Mouse (Mus musculus) limb, embryonic 13.5 days (tissue): ENCODE measurements around the gene Rab9. TPM values are rescaled to one million over a fixed set of nuclear protein-coding genes. Genes with fewer than 3 reads are reported as not detected.
A peak's percentile ranks its signal among the peaks of the same experiment; 100 is the strongest.

Experiments
- ATAC-seq: fragments of 200-750 bp; cut with Nextera tagmentation; 2 replicates; pipeline ENCODE4 v1.8.0; 2017; ENCODE audit warnings: low read depth, moderate number of reproducible peaks, moderate TSS enrichment; ENCODE audit not compliant: low FRiP score
- H3K27ac ChIP-seq: fragments of 300-500 bp; sonication (generic); 2 replicates; pipeline ENCODE4 v1.5.1; 2015; ENCODE audit warnings: inconsistent platforms, mild to moderate bottlenecking, moderate library complexity
- H3K27me3 ChIP-seq: fragments of 300-500 bp; sonication (generic); 2 replicates; pipeline ENCODE4 v1.6.1; 2015; ENCODE audit warnings: mild to moderate bottlenecking, inconsistent platforms
- H3K36me3 ChIP-seq: fragments of 300-500 bp; sonication (generic); 2 replicates; pipeline ENCODE4 v1.6.1; 2015; ENCODE audit warnings: inconsistent platforms, mild to moderate bottlenecking, moderate library complexity
- H3K4me1 ChIP-seq: fragments of 300-500 bp; sonication (generic); 2 replicates; pipeline ENCODE4 v1.6.1; 2015; ENCODE audit warnings: inconsistent platforms
- H3K4me2 ChIP-seq: fragments of 300-500 bp; sonication (generic); replicated peaks from 2 replicates; pipeline ENCODE4 v1.6.1; 2015; ENCODE audit warnings: inconsistent platforms, mild to moderate bottlenecking, moderate library complexity
- H3K4me3 ChIP-seq: fragments of 300-500 bp; sonication (generic); 2 replicates; pipeline ENCODE4 v1.5.1; 2015; ENCODE audit warnings: moderate library complexity, mild to moderate bottlenecking, inconsistent platforms
- H3K9ac ChIP-seq: fragments of 300-500 bp; sonication (generic); 2 replicates; pipeline ENCODE4 v1.6.1; 2015; ENCODE audit warnings: mild to moderate bottlenecking, inconsistent platforms
- H3K9me3 ChIP-seq: fragments of 300-500 bp; sonication (generic); 2 replicates; pipeline ENCODE4 v1.6.1; 2016; ENCODE audit warnings: inconsistent platforms
- WGBS: fragments of 180-500 bp; shearing (Covaris S2); methylation state at CpG from one replicate; pipeline ENCODE4 v1.1.7; 2015; 5-methylcytosine and 5-hydroxymethylcytosine counted together
- polyA plus RNA-seq: library from polyadenylated mRNA; unstranded; fragments of >200 nt; fragmentation: Nextera tagmentation; extraction: Ambion mirVana; gene quantifications from 2 replicates; pipeline ENCODE4 v1.2.1, GENCODE M21; 2015

The Rab9 gene
- polyA plus RNA-seq, 1 experiment from 2014 or later = 55.6 TPM

DNA sequence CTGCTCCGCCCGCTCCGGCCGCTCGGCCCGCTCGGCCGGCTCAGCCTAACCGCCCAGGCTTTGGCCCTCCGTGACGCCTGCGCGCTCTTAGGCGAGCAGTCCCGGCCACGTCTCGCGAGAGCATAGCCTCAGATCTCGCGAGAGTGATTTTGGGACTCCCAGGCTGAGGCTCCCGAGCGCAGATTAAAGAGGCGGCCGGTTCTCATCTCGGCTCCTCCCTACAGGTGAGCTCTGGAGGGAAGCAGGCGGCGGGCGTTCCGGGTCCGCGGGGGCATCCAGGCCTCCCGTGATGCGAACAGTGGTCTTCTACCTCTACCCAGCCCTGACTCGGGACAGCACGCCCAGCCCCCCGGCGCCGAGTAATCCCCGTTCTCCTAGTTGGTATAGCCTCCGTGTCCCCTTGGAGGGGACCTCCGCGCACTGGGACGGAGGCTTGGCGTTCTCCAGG lies 39.0 kb downstream of the Rab9 start, which contains the start of gene Ofd1:
TSS of gene Ofd1 (minus strand) at position 89 of the 448 bp plus-strand sequence.
- ATAC-seq = peak; percentile 99
- H3K4me2 ChIP-seq = peak within 1 kb of the TSS; percentile 64
- whole genome bisulfite sequencing = 14% methylated on average over 44 of the region's 44 CpGs
- peaks cover 60% of the 10 kb centered on the region for H3K27me3 ChIP-seq
- H3K9me3 ChIP-seq = no peaks in the 10 kb centered on the region
- 0 out of 2 replicates have a peak, but pooled peaks cover 9% of the 10 kb centered on the region for H3K4me1 ChIP-seq
- H3K4me3 ChIP-seq = peak within 1 kb of the TSS; percentile 58
- peak within 1 kb of the TSS; percentile 52; the same call in 1 of the 2 replicates for H3K27ac ChIP-seq
- peak within 1 kb of the TSS; percentile 78 for H3K9ac ChIP-seq
- no peaks in the 10 kb centered on the region for H3K36me3 ChIP-seq

DNA sequence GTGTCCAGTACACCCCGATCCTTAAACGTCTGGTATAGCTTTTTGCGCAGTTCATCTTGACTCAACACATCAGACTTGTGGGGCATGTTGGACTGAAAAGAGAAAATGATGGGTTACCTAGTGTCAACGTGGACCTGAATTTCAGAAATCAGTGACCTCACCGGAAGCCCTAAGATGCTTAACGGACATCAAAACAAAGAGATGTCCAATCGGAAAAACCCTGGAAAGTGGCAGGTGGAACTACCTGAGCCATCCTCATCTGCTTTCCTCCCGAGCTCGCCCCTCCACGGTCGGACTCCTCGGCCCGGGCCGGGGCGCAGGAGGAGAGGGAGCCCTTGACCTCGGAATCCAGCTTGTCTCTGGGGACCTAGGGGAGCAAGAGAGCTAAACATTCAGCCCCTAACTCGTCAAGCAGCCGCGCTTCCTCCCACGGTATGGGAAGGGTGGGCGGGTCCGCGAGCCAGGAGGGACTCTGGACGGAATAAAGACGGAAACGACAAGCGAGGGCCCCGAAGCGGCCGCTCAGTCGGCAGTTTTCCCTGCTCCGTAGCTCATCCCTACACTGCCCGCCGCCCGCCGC lies 39.5 kb downstream of the Rab9 start, which contains the start of gene Trappc2:
TSS of gene Trappc2 (plus strand) at position 539 of the 580 bp plus-strand sequence.
- H3K9ac ChIP-seq = peak within 1 kb of the TSS; percentile 78
- 0 out of 2 replicates have a peak, but pooled peaks cover 9% of the 10 kb centered on the region for H3K4me1 ChIP-seq
- ATAC-seq = peak; percentile 86
- peak within 1 kb of the TSS; percentile 52; the same call in 1 of the 2 replicates for H3K27ac ChIP-seq
- H3K4me2 ChIP-seq = peak within 1 kb of the TSS; percentile 64
- H3K4me3 ChIP-seq = peak within 1 kb of the TSS; percentile 58
- peaks cover 58% of the 10 kb centered on the region for H3K27me3 ChIP-seq
- 9% methylated on average over 34 of the region's 36 CpGs for WGBS
- no peaks in the 10 kb centered on the region for H3K9me3 ChIP-seq
- no peaks in the 10 kb centered on the region for H3K36me3 ChIP-seq

DNA sequence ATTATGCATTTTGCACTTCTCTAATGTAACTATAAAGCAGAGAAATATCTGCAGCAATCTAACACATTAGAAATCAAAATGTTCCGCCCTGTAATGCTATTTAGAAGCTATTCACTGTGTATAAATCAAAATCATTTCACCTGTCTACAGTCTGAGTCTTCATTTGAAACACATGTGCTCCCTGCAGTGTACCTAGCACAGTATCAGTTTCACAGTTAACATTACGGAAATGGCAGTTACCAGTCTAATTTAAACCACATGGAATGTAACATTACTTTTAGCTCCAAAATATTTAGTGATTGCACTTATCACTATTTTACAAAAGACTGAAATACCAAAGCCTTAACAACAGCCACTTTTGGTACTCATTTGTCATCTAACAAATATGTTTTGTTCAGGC lies 44.9 kb downstream of the Rab9 start:
- Histone ChIP-seq H3K4me1 (0 out of 2 replicates have a peak, but pooled peaks cover 5% of the 10 kb centered on the region), H3K27me3 (peaks cover 21% of the 10 kb centered on the region), H3K9ac (no peak overlapping the region), H3K36me3 (no peaks in the 10 kb centered on the region), H3K9me3 (no peaks in the 10 kb centered on the region), H3K4me2 (no peak overlapping the region), H3K4me3 (no peak overlapping the region), H3K27ac (no peak overlapping the region)
- 0 out of 2 replicates have a peak, but pooled peaks have one; percentile 51 for ATAC-seq
- 38% methylated on average over 2 of the region's 2 CpGs for whole genome bisulfite sequencing

DNA sequence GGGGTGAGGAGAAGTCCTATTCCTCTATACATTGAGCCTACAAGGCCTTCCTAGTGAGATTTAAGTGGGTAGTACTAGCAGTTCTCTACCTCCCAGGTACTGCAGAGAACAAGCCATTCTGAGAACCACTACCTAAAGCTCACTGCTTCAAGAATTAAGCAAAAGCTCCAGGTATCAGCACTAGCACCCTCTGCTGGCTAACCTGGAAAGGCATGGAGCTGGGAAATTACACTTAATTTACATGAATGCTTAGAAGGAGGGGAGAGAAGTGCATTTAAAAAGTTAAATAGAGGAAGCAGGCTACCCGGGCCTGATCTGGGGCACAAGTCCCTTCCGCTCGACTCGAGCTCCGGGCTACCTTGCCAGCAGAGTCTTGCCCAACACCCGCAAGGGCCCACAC lies 63.5 kb downstream of the Rab9 start:
- Histone ChIP-seq H3K27me3 (no peaks in the 10 kb centered on the region), H3K36me3 (no peaks in the 10 kb centered on the region), H3K27ac (no peak overlapping the region), H3K9me3 (no peaks in the 10 kb centered on the region), H3K9ac (no peak overlapping the region), H3K4me1 (no peaks in the 10 kb centered on the region), H3K4me3 (no peak overlapping the region), H3K4me2 (no peak overlapping the region)
- 79% methylated on average over 6 of the region's 6 CpGs for WGBS
- ATAC-seq = no peak

DNA sequence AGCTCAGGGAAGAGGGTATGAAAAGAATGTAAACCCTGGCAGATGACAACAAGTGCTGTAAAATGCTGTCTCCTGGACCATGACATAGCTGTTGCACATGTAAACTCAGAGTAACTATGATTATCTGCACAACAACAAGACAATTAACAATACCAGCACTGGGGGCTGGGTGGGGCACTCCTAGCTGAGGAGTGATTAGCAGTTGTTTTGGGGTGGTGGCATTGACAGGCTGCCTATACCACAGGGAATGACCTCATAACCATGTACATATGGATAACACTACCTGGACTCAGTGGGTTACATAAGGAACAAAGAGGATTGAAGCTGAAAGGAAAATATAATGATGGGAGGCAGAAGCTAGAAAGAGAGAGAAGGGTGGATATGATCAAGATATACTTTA lies 71.8 kb downstream of the Rab9 start:
- Histone ChIP-seq H3K4me1 (no peaks in the 10 kb centered on the region), H3K27ac (no peak overlapping the region), H3K27me3 (peaks cover 24% of the 10 kb centered on the region; the same call in 1 of the 2 replicates), H3K4me2 (no peak overlapping the region), H3K4me3 (no peak overlapping the region), H3K36me3 (peaks cover 23% of the 10 kb centered on the region), H3K9ac (no peak overlapping the region), H3K9me3 (no peaks in the 10 kb centered on the region)
- no peak for ATAC-seq

Other genes with a start within 250 kb of the Rab9 start
- 23.4 and 25.7 TPM in 2 replicates for gene Gpm6b, start 241.0 kb downstream of the Rab9 start, polyA plus RNA-seq
- gene Trappc2, start 39.3 kb downstream of the Rab9 start, polyA plus RNA-seq = 20.8 and 22.8 TPM in 2 replicates
- 6.8 and 8.0 TPM in 2 replicates for gene Ofd1, start 39.2 kb downstream of the Rab9 start, polyA plus RNA-seq
- 12.1 and 12.3 TPM in 2 replicates for gene Tceanc, start 38.7 kb upstream of the Rab9 start, polyA plus RNA-seq
- gene Egfl6, start 105.9 kb upstream of the Rab9 start, polyA plus RNA-seq = 84.2 and 86.0 TPM in 2 replicates